Mouse (Mus musculus): ENCODE measurements around the gene Hspb6. TPM values are rescaled to one million over a fixed set of nuclear protein-coding genes. Genes with fewer than 3 reads are reported as not detected.

The Hspb6 gene
- polyA plus RNA-seq, 1 experiment = 9.3 TPM

GRCm38 (mm10) chr7:30584339-30584738 is 32.4 kb downstream of the Hspb6 start:
- DNase-seq (ENCODE audit: extremely low spot score in 1 of 2, low spot score in 1 of 2) = no peak

GRCm38 (mm10) chr7:30585170-30585569 is 33.2 kb downstream of the Hspb6 start:
- DNase-seq (ENCODE audit: extremely low spot score in 1 of 2, low spot score in 1 of 2) = no peak

GRCm38 (mm10) chr7:30586455-30587020 is 34.6 kb downstream of the Hspb6 start:
- no peak for DNase-seq (ENCODE audit: extremely low spot score in 1 of 2, low spot score in 1 of 2)

- DNase-seq (ENCODE audit: extremely low spot score in 1 of 2, low spot score in 1 of 2) = peak in 1 of 2 experiments; percentile 30
Observed at GRCm38 (mm10) chr7:30587842-30588667, 36.1 kb downstream of the Hspb6 start.

DNA sequence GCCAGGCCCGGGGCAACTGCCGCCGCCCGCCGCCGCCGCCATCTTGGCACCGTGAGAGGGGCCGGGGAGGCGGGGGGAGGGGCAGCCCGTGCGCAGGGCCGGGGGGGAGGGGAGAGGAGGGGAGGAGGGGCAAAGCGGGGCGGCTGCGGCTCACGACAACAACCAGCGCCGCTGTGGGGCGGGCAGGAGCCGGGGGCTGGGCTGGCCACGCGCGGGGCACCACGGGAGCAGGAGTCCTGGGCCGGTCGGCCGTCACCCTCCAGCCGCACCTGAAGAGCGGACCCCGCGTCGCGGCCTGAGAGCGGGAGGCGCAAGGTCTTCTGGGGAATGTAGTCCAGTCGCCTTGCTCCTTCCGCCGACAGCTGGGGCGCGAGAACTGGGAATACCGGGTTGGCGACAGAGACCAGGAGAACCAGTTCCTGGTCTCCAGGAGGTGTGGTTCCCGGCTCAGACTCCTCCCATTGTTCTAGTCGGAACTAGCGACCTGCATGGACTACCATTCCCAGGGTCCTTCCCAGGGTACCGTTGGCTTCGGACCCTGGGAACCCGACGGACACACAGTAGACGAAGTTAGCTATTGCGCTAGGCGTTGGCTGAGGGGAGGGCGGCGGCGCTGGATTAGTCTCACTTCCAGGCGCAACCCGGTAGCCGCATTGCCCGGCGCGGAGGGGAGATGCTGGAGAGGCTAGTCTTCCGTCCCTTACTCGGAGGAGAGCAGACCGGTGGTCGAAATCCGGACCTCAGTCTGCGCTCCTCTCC is 36.9 kb downstream of the Hspb6 start, which contains the start of gene Kmt2b:
Gene Kmt2b (minus strand): TSS at position 51 of the 759 bp plus-strand sequence.
- peak; percentile 93 to 96 for DNase-seq (ENCODE audit: extremely low spot score in 1 of 2, low spot score in 1 of 2)

DNA sequence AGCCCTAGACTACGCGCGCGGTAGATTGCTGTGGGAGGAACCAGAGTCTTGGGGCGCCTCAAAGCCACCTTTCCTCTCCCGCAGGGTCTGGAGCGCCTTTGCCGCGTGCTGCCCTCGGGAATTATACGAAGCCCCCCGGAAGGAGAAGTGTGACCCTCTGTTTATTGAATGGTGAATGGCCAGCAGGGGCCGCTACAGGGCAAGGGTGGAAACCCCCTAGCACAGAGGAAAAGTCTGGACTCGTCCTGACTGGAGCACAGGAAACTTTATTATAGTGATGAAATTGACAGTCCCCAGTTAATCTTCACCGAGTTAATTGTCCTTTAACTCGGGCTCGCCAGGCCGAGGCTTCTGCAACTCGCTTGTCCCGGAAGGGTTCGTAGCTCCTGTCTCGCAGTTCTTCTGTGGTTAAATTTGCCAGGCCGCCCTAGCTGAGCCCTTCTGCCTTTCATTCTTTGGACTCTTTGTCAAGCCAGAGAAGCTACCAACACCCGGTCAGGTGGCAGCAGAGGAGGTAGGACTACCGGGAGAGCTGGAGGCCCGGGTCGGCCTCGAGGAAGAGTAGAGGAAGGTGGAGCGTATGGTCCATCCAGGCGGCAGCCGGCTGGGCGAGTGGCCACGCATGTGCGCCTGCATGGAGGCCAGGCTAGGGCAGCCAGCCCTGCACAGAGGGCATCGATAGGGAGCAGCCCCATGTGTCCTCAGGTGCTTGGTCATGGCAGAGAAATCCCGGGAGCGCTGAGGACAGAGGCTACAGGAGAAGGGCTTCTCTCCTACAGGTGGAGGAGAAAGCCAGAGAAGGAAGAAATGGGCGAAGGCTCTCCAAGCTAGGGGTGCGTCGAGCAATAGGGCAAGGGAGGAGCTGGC is 37.7 kb downstream of the Hspb6 start:
- DNase-seq (ENCODE audit: extremely low spot score in 1 of 2, low spot score in 1 of 2) = peak; percentile 48 to 85

DNA sequence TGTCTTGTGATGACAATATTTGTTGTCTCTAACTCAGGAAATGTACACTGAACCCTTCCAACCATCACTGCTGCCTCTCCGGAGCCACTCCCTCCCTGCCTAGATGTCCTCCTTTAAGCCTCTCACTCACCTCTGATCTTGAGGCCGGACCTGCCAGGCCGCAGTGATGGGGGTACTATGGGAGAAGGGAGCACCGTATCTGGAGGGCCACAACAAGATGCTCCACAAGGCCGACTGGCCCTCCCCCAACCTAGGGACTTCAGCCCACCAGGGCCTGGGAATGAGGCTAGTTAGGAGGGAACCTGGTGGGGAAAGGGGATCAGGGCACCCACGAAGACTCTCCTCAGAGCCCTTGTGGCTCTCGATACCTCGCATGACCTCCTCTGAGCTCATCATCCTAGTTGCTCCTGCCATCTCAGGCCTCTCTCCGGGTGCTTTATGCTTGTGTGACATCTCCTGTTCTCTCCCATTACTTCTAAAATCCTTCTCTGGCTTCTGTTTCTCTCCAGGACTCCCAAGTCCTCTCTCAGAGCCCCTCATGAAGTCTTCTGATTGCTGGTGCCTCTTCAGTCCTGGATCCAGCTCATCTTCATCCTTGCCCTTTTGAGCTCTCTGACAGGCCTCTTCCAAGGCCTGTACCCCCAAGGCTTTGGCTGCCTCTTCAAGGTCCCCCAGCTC is 39.1 kb downstream of the Hspb6 start:
- DNase-seq (ENCODE audit: extremely low spot score in 1 of 2, low spot score in 1 of 2) = no peak

DNA sequence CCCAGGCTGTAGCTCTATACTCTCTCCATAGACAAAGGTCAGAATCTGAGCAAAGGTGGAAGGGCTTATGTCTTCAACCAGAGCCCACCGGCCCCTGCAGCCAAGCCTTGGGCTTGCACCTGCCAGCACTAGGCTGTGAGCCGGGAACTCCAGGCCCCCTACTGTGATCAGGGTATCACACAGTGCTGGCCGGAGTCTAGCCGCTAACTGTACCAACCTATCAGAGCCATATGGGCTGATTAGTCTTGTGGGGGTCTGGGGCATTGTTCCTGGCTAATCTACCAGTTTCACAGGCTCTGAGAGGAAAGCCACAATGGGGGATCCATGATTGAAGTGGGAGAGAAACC is 39.6 kb downstream of the Hspb6 start:
- no peak for DNase-seq (ENCODE audit: extremely low spot score in 1 of 2, low spot score in 1 of 2)

GRCm38 (mm10) chr7:30592772-30593423 is 40.9 kb downstream of the Hspb6 start:
- no peak for DNase-seq (ENCODE audit: extremely low spot score in 1 of 2, low spot score in 1 of 2)

GRCm38 (mm10) chr7:30593579-30594509 is 41.9 kb downstream of the Hspb6 start:
- no peak for DNase-seq (ENCODE audit: extremely low spot score in 1 of 2, low spot score in 1 of 2)

DNA sequence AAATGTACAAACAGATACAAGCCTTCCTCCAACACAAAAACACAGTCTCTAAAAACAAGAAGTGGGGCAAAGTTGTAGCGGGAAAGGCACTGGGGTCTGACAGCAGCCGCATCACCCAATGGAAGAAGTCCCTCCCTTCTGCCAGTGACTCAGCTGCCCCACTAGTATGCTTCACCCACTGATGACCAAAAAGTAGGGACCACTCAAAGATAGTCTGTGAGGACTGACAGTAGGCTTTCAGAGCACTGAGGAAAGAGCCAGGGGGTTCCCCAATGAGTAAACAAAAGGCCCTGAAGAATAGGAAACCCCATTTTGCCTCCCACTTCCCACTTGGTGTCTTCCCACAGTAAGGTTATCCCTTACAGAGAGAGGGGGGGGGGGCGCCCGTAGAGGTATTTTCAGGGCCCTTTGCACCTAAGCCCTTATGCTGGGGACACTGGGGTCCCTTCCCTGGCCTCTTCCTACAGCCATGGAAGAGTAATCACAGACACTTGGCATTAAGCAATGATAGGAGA is 42.6 kb downstream of the Hspb6 start:
- no peak for DNase-seq (ENCODE audit: extremely low spot score in 1 of 2, low spot score in 1 of 2)

DNA sequence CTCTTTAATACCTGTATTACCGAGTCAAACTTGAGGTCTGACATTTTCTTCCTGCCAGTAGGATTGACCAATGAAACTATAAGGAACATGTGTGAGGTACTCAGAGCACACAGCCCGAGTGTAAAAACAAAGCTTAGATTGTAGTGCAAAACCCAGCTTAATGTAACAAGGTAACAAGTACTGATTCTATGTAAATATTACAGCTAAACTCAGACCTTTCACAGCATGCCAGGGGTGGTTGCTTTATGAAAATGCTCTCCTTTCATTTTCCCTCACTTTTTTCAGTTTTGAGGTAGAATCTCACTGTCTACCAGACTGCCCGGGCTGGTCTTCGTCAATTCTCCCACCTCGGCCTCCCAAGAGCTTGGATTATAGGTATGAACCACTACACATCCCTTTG is 44.1 kb downstream of the Hspb6 start:
- DNase-seq (ENCODE audit: extremely low spot score in 1 of 2, low spot score in 1 of 2) = no peak

DNA sequence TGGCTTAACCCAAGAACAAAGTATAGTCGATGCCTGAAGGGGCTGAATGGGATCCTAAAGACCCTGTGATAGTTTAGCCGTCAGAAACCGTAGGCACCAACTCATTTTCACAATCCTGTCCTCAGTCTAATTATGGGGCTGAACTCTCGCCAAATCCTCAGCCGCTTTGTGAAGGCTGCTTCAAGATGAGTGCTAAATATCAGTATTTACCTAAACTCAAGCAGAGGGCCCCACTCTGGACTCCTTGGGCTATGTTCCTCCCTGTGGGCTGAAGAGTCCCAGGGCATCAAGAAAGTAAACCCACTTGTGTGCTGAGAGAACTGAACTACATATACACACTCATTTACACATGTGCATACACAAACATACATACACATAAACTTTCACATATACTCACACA is 44.8 kb downstream of the Hspb6 start:
- no peak for DNase-seq (ENCODE audit: extremely low spot score in 1 of 2, low spot score in 1 of 2)

DNA sequence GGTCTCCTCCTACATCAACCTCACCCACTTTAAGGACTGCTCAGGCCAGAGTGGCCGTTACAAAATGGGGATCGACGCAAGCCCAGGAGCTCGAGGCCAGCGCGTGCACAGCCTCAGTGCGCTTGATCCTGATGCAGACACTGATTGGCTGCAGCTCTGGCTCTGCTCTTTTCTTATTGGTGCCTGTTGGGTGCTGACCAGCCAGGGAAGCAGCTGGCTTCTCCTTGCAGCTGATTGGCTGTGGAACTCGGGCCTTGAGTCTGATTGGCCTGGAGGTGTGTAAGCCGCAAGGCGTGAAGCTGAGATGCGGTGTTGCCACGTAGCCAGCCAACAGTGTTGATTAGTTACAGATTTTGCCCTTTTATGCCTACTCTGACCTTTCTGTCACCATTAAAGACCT is 46.8 kb downstream of the Hspb6 start, which contains the start of gene Zbtb32:
Gene Zbtb32 (minus strand): TSS at position 124 of the 400 bp plus-strand sequence.
- DNase-seq (ENCODE audit: extremely low spot score in 1 of 2, low spot score in 1 of 2) = no peak

DNA sequence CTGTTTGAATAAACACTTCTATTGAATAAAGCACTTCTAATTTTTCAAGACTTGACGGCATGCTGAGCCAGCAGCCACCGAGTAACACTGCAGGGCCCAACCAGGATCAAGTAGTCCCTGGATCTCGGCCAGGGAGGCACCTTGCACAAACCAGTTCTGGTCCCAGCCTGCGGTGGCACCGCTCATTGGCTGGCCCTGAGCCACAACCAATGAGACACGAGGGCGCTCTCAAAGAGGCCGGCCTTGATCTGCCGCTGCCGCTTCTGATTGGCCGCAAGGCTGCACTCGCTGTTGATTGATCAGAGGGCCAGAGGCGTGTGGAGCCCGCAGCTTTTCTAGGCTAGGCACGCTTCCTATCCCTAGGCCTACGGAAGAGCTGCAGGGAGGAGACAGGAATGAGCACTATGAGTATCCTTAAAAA is 48.0 kb downstream of the Hspb6 start:
- DNase-seq (ENCODE audit: extremely low spot score in 1 of 2, low spot score in 1 of 2) = peak; percentile 86 to 93

GRCm38 (mm10) chr7:30600651-30601050 is 48.7 kb downstream of the Hspb6 start:
- no peak for DNase-seq (ENCODE audit: extremely low spot score in 1 of 2, low spot score in 1 of 2)

DNA sequence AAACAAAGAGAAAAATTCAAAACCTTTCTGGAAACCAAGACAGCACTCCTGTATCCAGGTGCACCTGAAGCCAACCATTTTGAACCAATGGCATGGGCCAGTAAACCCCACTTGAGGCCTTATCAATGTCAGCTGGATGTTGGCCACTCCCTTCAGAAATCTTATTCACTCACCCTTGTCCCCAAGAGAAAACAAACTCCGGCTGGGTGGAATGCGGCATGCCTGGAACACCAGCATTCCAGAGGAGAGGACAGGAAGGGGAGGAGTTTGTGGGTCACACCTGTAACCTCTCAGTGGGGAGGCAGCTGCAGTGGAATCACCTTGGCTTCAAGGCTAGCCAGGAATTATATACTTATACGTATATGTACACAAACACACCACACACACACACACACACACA is 50.6 kb downstream of the Hspb6 start:
- DNase-seq (ENCODE audit: extremely low spot score in 1 of 2, low spot score in 1 of 2) = no peak

- DNase-seq (ENCODE audit: extremely low spot score in 1 of 2, low spot score in 1 of 2) = no peak
Observed at GRCm38 (mm10) chr7:30604424-30604823, 52.4 kb downstream of the Hspb6 start.

Measured in frontal cortex, adult 2 months (tissue).